Mouse (Mus musculus) forebrain, embryonic 10.5 days (tissue): ENCODE results near the gene Znrf4. TPM values are rescaled to one million over a fixed set of nuclear protein-coding genes. Genes with fewer than 3 reads are reported as not detected.

ENCODE experiments used
- DNase-seq: peaks from one replicate; pipeline ENCODE4 v3.0.0-alpha.2; 2017; ENCODE audit warnings: low spot score; ENCODE audit errors: extremely low spot score
- H3K27ac ChIP-seq: fragments of 300-500 bp; sonication (generic); 2 replicates; pipeline ENCODE4 v1.5.1; 2016; ENCODE audit warnings: mild to moderate bottlenecking
- H3K27me3 ChIP-seq: fragments of 300-500 bp; sonication (generic); 2 replicates; pipeline ENCODE4 v1.6.1; 2016; ENCODE audit warnings: mild to moderate bottlenecking; ENCODE audit not compliant: poor library complexity, severe bottlenecking
- H3K36me3 ChIP-seq: fragments of 300-500 bp; sonication (generic); replicated peaks from 2 replicates; pipeline ENCODE4 v1.6.1; 2016; ENCODE audit warnings: mild to moderate bottlenecking, moderate library complexity
- H3K4me1 ChIP-seq: fragments of 300-500 bp; sonication (generic); 2 replicates; pipeline ENCODE4 v1.6.1; 2016
- H3K4me3 ChIP-seq: fragments of 300-500 bp; sonication (generic); 2 replicates; pipeline ENCODE4 v1.5.1; 2016; ENCODE audit warnings: mild to moderate bottlenecking, moderate library complexity
- H3K9me3 ChIP-seq: fragments of 300-500 bp; sonication (generic); 2 replicates; pipeline ENCODE4 v1.6.1; 2016; ENCODE audit warnings: mild to moderate bottlenecking, moderate library complexity
- WGBS: fragments of 180-500 bp; shearing (Covaris S2); methylation state at CpG from one replicate; pipeline ENCODE4 v1.1.7; 2016; 5-methylcytosine and 5-hydroxymethylcytosine counted together
- polyA plus RNA-seq: library from polyadenylated mRNA; unstranded; fragments of >200 nt; fragmentation: Nextera tagmentation; extraction: Ambion mirVana; gene quantifications from 2 replicates; pipeline ENCODE4 v1.2.1, GENCODE M21; 2016

The Znrf4 gene
- polyA plus RNA-seq = not detected in 2 replicates

GRCm38 (mm10) chr17:56512310-56512709, at the start of gene Znrf4:
TSS of gene Znrf4 (minus strand) at chr17:56512431.
- Histone ChIP-seq H3K27me3 (peaks cover 92% of the 10 kb centered on the region), H3K36me3 (no peaks in the 10 kb centered on the region), H3K4me1 (peaks cover 69% of the 10 kb centered on the region), H3K4me3 (peak within 1 kb of the TSS; percentile 38), H3K9me3 (peaks cover 15% of the 10 kb centered on the region), H3K27ac (peak within 1 kb of the TSS; percentile 97)
- no peak for DNase-seq
- WGBS = 67% methylated on average over 22 of the region's 22 CpGs

- 97% methylated on average over 2 of the region's 2 CpGs for WGBS
- Histone ChIP-seq H3K4me3 (no peak overlapping the region), H3K27me3 (no peaks in the 10 kb centered on the region), H3K4me1 (no peaks in the 10 kb centered on the region), H3K27ac (no peak overlapping the region), H3K9me3 (no peaks in the 10 kb centered on the region), H3K36me3 (peaks cover 67% of the 10 kb centered on the region)
- DNase-seq = no peak
These were observed 49.6 kb upstream of the Znrf4 start for GRCm38 (mm10) chr17:56561866-56562265.

GRCm38 (mm10) chr17:56560131-56560530, 47.9 kb upstream of the Znrf4 start:
- no peak for DNase-seq
- 79% methylated on average over 1 of the region's 1 CpGs for WGBS
- Histone ChIP-seq H3K9me3 (no peaks in the 10 kb centered on the region), H3K27ac (no peak overlapping the region), H3K4me1 (no peaks in the 10 kb centered on the region), H3K36me3 (peaks cover 50% of the 10 kb centered on the region), H3K27me3 (no peaks in the 10 kb centered on the region), H3K4me3 (no peak overlapping the region)

GRCm38 (mm10) chr17:56559386-56559785, 47.2 kb upstream of the Znrf4 start:
- no peak overlapping the region for H3K4me3 ChIP-seq
- no peak overlapping the region for H3K27ac ChIP-seq
- DNase-seq = no peak
- H3K4me1 ChIP-seq = peaks cover under 1% of the 10 kb centered on the region; the same call in 1 of the 2 replicates
- 77% methylated on average over 3 of the region's 3 CpGs for WGBS
- no peaks in the 10 kb centered on the region for H3K9me3 ChIP-seq
- H3K36me3 ChIP-seq = peaks cover 42% of the 10 kb centered on the region
- H3K27me3 ChIP-seq = no peaks in the 10 kb centered on the region

GRCm38 (mm10) chr17:56558448-56558847, 46.2 kb upstream of the Znrf4 start:
- Histone ChIP-seq H3K4me1 (peaks cover 6% of the 10 kb centered on the region; the same call in 1 of the 2 replicates), H3K27me3 (no peaks in the 10 kb centered on the region), H3K4me3 (no peak overlapping the region), H3K36me3 (peaks cover 33% of the 10 kb centered on the region), H3K9me3 (no peaks in the 10 kb centered on the region), H3K27ac (no peak overlapping the region)
- peak; percentile 70 for DNase-seq
- 23% methylated on average over 3 of the region's 3 CpGs for WGBS

GRCm38 (mm10) chr17:56554122-56554551, 41.9 kb upstream of the Znrf4 start, which contains the start of gene Gm20219:
TSS of gene Gm20219 (minus strand) at chr17:56554387.
- H3K9me3 ChIP-seq = no peaks in the 10 kb centered on the region
- WGBS = 80% methylated on average over 20 of the region's 20 CpGs
- no peak within 1 kb of the TSS for H3K4me3 ChIP-seq
- DNase-seq = no peak
- H3K36me3 ChIP-seq = no peaks in the 10 kb centered on the region
- peaks cover 34% of the 10 kb centered on the region for H3K4me1 ChIP-seq
- H3K27ac ChIP-seq = peak within 1 kb of the TSS; percentile 51; the same call in 1 of the 2 replicates
- H3K27me3 ChIP-seq = no peaks in the 10 kb centered on the region

GRCm38 (mm10) chr17:56552781-56553363, 40.6 kb upstream of the Znrf4 start:
- peaks cover 45% of the 10 kb centered on the region for H3K4me1 ChIP-seq
- 62% methylated on average over 5 of the region's 5 CpGs for WGBS
- peak overlapping the region; percentile 78 for H3K27ac ChIP-seq

GRCm38 (mm10) chr17:56551841-56552581, 39.8 kb upstream of the Znrf4 start:
- H3K9me3 ChIP-seq = no peaks in the 10 kb centered on the region
- peaks cover 50% of the 10 kb centered on the region for H3K4me1 ChIP-seq
- H3K4me3 ChIP-seq = no peak overlapping the region
- WGBS = 74% methylated on average over 6 of the region's 6 CpGs
- DNase-seq = no peak
- H3K36me3 ChIP-seq = no peaks in the 10 kb centered on the region
- H3K27me3 ChIP-seq = no peaks in the 10 kb centered on the region
- H3K27ac ChIP-seq = peak overlapping the region; percentile 78

More at GRCm38 (mm10) chr17:56552781-56553363, 40.6 kb upstream of the Znrf4 start:
- DNase-seq = peak; percentile 83
- Histone ChIP-seq H3K36me3 (no peaks in the 10 kb centered on the region), H3K4me3 (no peak overlapping the region), H3K27me3 (no peaks in the 10 kb centered on the region), H3K9me3 (no peaks in the 10 kb centered on the region)

- peak overlapping the region; percentile 78 for H3K27ac ChIP-seq
These were observed 38.7 kb upstream of the Znrf4 start for GRCm38 (mm10) chr17:56550784-56551475.

GRCm38 (mm10) chr17:56548605-56549105, 36.4 kb upstream of the Znrf4 start:
- no peaks in the 10 kb centered on the region for H3K36me3 ChIP-seq
- peaks cover 68% of the 10 kb centered on the region for H3K4me1 ChIP-seq
- H3K4me3 ChIP-seq = no peak overlapping the region
- no peak for DNase-seq
- no peaks in the 10 kb centered on the region for H3K9me3 ChIP-seq
- no peaks in the 10 kb centered on the region for H3K27me3 ChIP-seq
- WGBS = 68% methylated on average over 4 of the region's 4 CpGs
- H3K27ac ChIP-seq = 0 out of 2 replicates have a peak overlapping the region, but pooled peaks have one; percentile 21

More at GRCm38 (mm10) chr17:56550784-56551475, 38.7 kb upstream of the Znrf4 start:
- peaks cover 56% of the 10 kb centered on the region for H3K4me1 ChIP-seq
- no peaks in the 10 kb centered on the region for H3K36me3 ChIP-seq
- H3K9me3 ChIP-seq = no peaks in the 10 kb centered on the region
- 81% methylated on average over 12 of the region's 12 CpGs for WGBS
- H3K27me3 ChIP-seq = no peaks in the 10 kb centered on the region
- no peak for DNase-seq
- H3K4me3 ChIP-seq = no peak overlapping the region

- WGBS = 78% methylated on average over 9 of the region's 9 CpGs
- Histone ChIP-seq H3K9me3 (no peaks in the 10 kb centered on the region), H3K27ac (peak overlapping the region; percentile 21; the same call in 1 of the 2 replicates), H3K27me3 (no peaks in the 10 kb centered on the region), H3K4me1 (peaks cover 74% of the 10 kb centered on the region), H3K36me3 (no peaks in the 10 kb centered on the region), H3K4me3 (no peak overlapping the region)
- DNase-seq = no peak
These were observed 35.8 kb upstream of the Znrf4 start for GRCm38 (mm10) chr17:56547846-56548604.
